Mouse (Mus musculus) forebrain, embryonic 10.5 days (tissue): ENCODE results near the gene Ldhd. TPM values are rescaled to one million over a fixed set of nuclear protein-coding genes. Genes with fewer than 3 reads are reported as not detected.
A peak's percentile ranks its signal among the peaks of the same experiment; 100 is the strongest.

Source experiments
- DNase-seq: peaks from one replicate; pipeline ENCODE4 v3.0.0-alpha.2; 2017; ENCODE audit warnings: low spot score; ENCODE audit errors: extremely low spot score
- H3K27ac ChIP-seq: fragments of 300-500 bp; sonication (generic); 2 replicates; pipeline ENCODE4 v1.5.1; 2016; ENCODE audit warnings: mild to moderate bottlenecking
- H3K27me3 ChIP-seq: fragments of 300-500 bp; sonication (generic); 2 replicates; pipeline ENCODE4 v1.6.1; 2016; ENCODE audit warnings: mild to moderate bottlenecking; ENCODE audit not compliant: poor library complexity, severe bottlenecking
- H3K36me3 ChIP-seq: fragments of 300-500 bp; sonication (generic); replicated peaks from 2 replicates; pipeline ENCODE4 v1.6.1; 2016; ENCODE audit warnings: mild to moderate bottlenecking, moderate library complexity
- H3K4me1 ChIP-seq: fragments of 300-500 bp; sonication (generic); 2 replicates; pipeline ENCODE4 v1.6.1; 2016
- H3K4me3 ChIP-seq: fragments of 300-500 bp; sonication (generic); 2 replicates; pipeline ENCODE4 v1.5.1; 2016; ENCODE audit warnings: mild to moderate bottlenecking, moderate library complexity
- H3K9me3 ChIP-seq: fragments of 300-500 bp; sonication (generic); 2 replicates; pipeline ENCODE4 v1.6.1; 2016; ENCODE audit warnings: mild to moderate bottlenecking, moderate library complexity
- WGBS: fragments of 180-500 bp; shearing (Covaris S2); methylation state at CpG from one replicate; pipeline ENCODE4 v1.1.7; 2016; 5-methylcytosine and 5-hydroxymethylcytosine counted together
- polyA plus RNA-seq: library from polyadenylated mRNA; unstranded; fragments of >200 nt; fragmentation: Nextera tagmentation; extraction: Ambion mirVana; gene quantifications from 2 replicates; pipeline ENCODE4 v1.2.1, GENCODE M21; 2016

Gene Ldhd
- polyA plus RNA-seq, 1 experiment from 2014 or later: not detected

GRCm38 (mm10) chr8:111625694-111626527 is 4.3 kb downstream of the Ldhd start:
- no peaks in the 10 kb centered on the region for H3K27me3 ChIP-seq
- no peak overlapping the region for H3K27ac ChIP-seq
- peaks cover 57% of the 10 kb centered on the region for H3K36me3 ChIP-seq
- no peak overlapping the region for H3K4me3 ChIP-seq
- H3K4me1 ChIP-seq: peaks cover 15% of the 10 kb centered on the region
- H3K9me3 ChIP-seq: no peaks in the 10 kb centered on the region
- WGBS: 36% methylated on average over 6 of the region's 6 CpGs
- peak; percentile 77 for DNase-seq

GRCm38 (mm10) chr8:111624853-111625221 is 5.3 kb downstream of the Ldhd start:
- Histone ChIP-seq H3K36me3 (peaks cover 67% of the 10 kb centered on the region), H3K9me3 (no peaks in the 10 kb centered on the region), H3K4me3 (no peak overlapping the region), H3K27me3 (no peaks in the 10 kb centered on the region), H3K4me1 (peaks cover 11% of the 10 kb centered on the region), H3K27ac (no peak overlapping the region)
- 89% methylated on average over 10 of the region's 10 CpGs for WGBS
- DNase-seq: no peak

- H3K4me3 ChIP-seq: no peak overlapping the region
- peaks cover 72% of the 10 kb centered on the region for H3K36me3 ChIP-seq
- no peak overlapping the region for H3K27ac ChIP-seq
- no peaks in the 10 kb centered on the region for H3K27me3 ChIP-seq
- DNase-seq: no peak
- no peaks in the 10 kb centered on the region for H3K9me3 ChIP-seq
- peaks cover 6% of the 10 kb centered on the region; the same call in 1 of the 2 replicates for H3K4me1 ChIP-seq
- 87% methylated on average over 12 of the region's 12 CpGs for WGBS
These were observed 5.9 kb downstream of the Ldhd start for GRCm38 (mm10) chr8:111624081-111624852.

GRCm38 (mm10) chr8:111622553-111622952 is 7.6 kb downstream of the Ldhd start:
- Histone ChIP-seq H3K36me3 (peaks cover 72% of the 10 kb centered on the region), H3K27me3 (no peaks in the 10 kb centered on the region), H3K9me3 (no peaks in the 10 kb centered on the region), H3K4me1 (peaks cover 6% of the 10 kb centered on the region; the same call in 1 of the 2 replicates), H3K27ac (no peak overlapping the region), H3K4me3 (no peak overlapping the region)
- DNase-seq: no peak
- WGBS: 86% methylated on average over 10 of the region's 10 CpGs

GRCm38 (mm10) chr8:111622104-111622503 is 8.1 kb downstream of the Ldhd start:
- no peak for DNase-seq
- peaks cover 70% of the 10 kb centered on the region for H3K36me3 ChIP-seq
- WGBS: 65% methylated on average over 3 of the region's 3 CpGs
- no peaks in the 10 kb centered on the region for H3K27me3 ChIP-seq
- H3K27ac ChIP-seq: no peak overlapping the region
- peaks cover 6% of the 10 kb centered on the region; the same call in 1 of the 2 replicates for H3K4me1 ChIP-seq
- H3K4me3 ChIP-seq: no peak overlapping the region
- H3K9me3 ChIP-seq: no peaks in the 10 kb centered on the region

- 86% methylated on average over 1 of the region's 1 CpGs for WGBS
- Histone ChIP-seq H3K4me1 (peaks cover 6% of the 10 kb centered on the region; the same call in 1 of the 2 replicates), H3K4me3 (no peak overlapping the region), H3K36me3 (peaks cover 59% of the 10 kb centered on the region), H3K9me3 (no peaks in the 10 kb centered on the region), H3K27me3 (no peaks in the 10 kb centered on the region), H3K27ac (no peak overlapping the region)
- no peak for DNase-seq
These were observed 10.2 kb downstream of the Ldhd start for GRCm38 (mm10) chr8:111619936-111620335.

- Histone ChIP-seq H3K4me1 (peaks cover 6% of the 10 kb centered on the region; the same call in 1 of the 2 replicates), H3K4me3 (no peak overlapping the region), H3K36me3 (peaks cover 58% of the 10 kb centered on the region), H3K27me3 (no peaks in the 10 kb centered on the region), H3K9me3 (no peaks in the 10 kb centered on the region), H3K27ac (no peak overlapping the region)
- 97% methylated on average over 4 of the region's 4 CpGs for WGBS
- DNase-seq: no peak
These were observed 11.9 kb downstream of the Ldhd start for GRCm38 (mm10) chr8:111618273-111618672.

GRCm38 (mm10) chr8:111617812-111618211 is 12.4 kb downstream of the Ldhd start:
- Histone ChIP-seq H3K27ac (no peak overlapping the region), H3K4me1 (peaks cover 6% of the 10 kb centered on the region; the same call in 1 of the 2 replicates), H3K27me3 (no peaks in the 10 kb centered on the region), H3K36me3 (peaks cover 58% of the 10 kb centered on the region), H3K9me3 (no peaks in the 10 kb centered on the region), H3K4me3 (no peak overlapping the region)
- no peak for DNase-seq
- 81% methylated on average over 6 of the region's 6 CpGs for WGBS

- Histone ChIP-seq H3K36me3 (peaks cover 59% of the 10 kb centered on the region), H3K4me3 (no peak overlapping the region), H3K27ac (no peak overlapping the region), H3K4me1 (no peaks in the 10 kb centered on the region), H3K9me3 (no peaks in the 10 kb centered on the region), H3K27me3 (no peaks in the 10 kb centered on the region)
- DNase-seq: no peak
- 94% methylated on average over 6 of the region's 6 CpGs for whole genome bisulfite sequencing
These were observed 15.1 kb downstream of the Ldhd start for GRCm38 (mm10) chr8:111614786-111615701.

GRCm38 (mm10) chr8:111613181-111613580 is 17.0 kb downstream of the Ldhd start:
- Histone ChIP-seq H3K36me3 (peaks cover 55% of the 10 kb centered on the region), H3K27me3 (no peaks in the 10 kb centered on the region), H3K9me3 (no peaks in the 10 kb centered on the region), H3K4me3 (no peak overlapping the region), H3K4me1 (no peaks in the 10 kb centered on the region), H3K27ac (no peak overlapping the region)
- no peak for DNase-seq
- 92% methylated on average over 5 of the region's 5 CpGs for WGBS

- H3K4me3 ChIP-seq: no peak overlapping the region
- H3K36me3 ChIP-seq: peaks cover 63% of the 10 kb centered on the region
- WGBS: 90% methylated on average over 7 of the region's 7 CpGs
- no peak overlapping the region for H3K27ac ChIP-seq
- H3K27me3 ChIP-seq: no peaks in the 10 kb centered on the region
- DNase-seq: no peak
- H3K4me1 ChIP-seq: no peaks in the 10 kb centered on the region
- no peaks in the 10 kb centered on the region for H3K9me3 ChIP-seq
These were observed 22.8 kb downstream of the Ldhd start for GRCm38 (mm10) chr8:111607414-111607813.

GRCm38 (mm10) chr8:111606961-111607360 is 23.2 kb downstream of the Ldhd start:
- Histone ChIP-seq H3K4me3 (no peak overlapping the region), H3K27me3 (no peaks in the 10 kb centered on the region), H3K27ac (no peak overlapping the region), H3K4me1 (no peaks in the 10 kb centered on the region), H3K9me3 (no peaks in the 10 kb centered on the region), H3K36me3 (peaks cover 59% of the 10 kb centered on the region)
- 92% methylated on average over 9 of the region's 9 CpGs for WGBS
- no peak for DNase-seq
